Mouse (Mus musculus) lung, postnatal 4 days (tissue): ENCODE measurements around the gene Jak3.

Experiments used
- DNase-seq, 2 experiments: peaks; one replicate each; pipeline ENCODE4 v3.0.0; 2021

Jak3 gene

GRCm38 (mm10) chr8:71676020-71676741 lies at the start of gene Jak3:
Jak3 (plus strand) TSS chr8:71676296.
- peak; percentile 68 to 72 for DNase-seq

DNA sequence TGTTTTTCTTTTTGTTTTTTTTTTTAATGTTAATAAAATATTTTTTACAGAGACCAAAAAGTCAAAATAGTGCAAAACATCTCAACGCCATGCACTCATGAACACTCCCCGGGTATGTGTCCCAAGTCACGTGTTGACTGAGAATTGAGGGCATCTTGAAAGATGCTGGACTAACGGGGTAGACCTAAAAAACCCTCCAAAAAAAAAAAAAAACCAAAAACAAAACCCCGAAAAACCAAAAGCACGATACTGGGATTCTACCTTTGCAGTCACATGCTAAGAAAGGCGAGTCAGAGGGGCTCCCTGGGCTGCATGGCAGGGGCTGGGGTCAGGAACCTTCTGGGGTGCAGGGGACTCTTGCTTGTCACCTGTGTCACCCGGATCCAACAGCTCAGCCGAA lies 49.3 kb upstream of the Jak3 start:
- DNase-seq = no peak

- DNase-seq = peak; percentile 44 to 54
These were observed 48.6 kb upstream of the Jak3 start for GRCm38 (mm10) chr8:71627265-71628099.

DNA sequence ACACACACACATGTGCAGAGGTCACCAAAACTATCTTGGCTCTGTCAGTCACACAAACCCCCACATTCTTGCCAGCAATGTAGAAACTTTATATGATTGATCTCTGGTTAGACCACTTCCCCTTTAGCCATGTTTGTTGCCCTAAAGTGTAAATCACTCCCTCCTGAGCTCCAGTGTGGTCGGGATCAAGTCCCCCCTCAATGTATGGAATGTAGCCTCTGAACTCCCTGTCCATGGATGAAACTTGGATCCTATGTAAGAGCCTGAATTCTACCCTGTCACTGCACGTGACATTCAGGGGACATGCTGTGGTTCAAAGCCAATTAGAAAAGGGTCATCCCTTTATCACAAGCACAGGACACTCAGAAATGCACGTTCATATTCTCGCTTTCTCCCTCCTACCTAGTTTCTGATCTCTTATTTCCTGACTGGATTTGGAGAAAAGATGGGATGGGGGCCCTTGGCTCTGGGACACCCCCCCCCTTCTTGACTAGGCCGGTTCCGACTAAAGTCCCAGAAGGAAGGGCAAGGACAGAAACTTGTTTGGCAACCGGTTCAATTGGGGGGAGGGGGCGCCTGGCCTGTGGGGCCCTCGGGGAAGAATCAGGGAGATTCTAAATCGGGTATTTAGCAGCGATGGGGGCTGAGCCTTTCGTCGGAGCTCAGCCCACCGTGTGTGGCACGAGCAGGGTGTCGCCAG lies 47.5 kb upstream of the Jak3 start:
- peak in 1 of 2 experiments; percentile 13 for DNase-seq

- peak; percentile 97 for DNase-seq
These were observed 46.9 kb upstream of the Jak3 start for GRCm38 (mm10) chr8:71629096-71629697.

- DNase-seq = peak; percentile 57 to 69
These were observed 46.3 kb upstream of the Jak3 start for GRCm38 (mm10) chr8:71629781-71630212.

DNA sequence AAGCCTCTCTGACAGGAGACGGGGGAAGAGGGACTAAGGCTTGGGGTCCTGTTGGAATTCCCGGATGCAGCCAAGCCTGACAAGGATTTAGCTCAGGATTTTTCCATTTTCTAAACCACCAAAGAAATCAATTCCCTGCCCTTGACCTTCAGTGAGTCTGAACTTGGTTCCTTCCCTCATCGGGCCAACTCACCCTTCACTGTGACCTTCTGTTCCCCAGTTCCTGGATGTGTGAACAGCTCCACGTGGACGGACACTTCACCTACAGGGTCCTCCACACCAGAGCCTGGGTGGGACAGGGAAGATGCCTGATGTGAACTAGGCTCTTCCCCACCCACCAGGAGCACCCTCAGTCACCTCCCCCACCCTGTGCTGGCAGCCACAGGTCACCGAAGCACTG lies 45.3 kb upstream of the Jak3 start:
- DNase-seq = no peak

DNA sequence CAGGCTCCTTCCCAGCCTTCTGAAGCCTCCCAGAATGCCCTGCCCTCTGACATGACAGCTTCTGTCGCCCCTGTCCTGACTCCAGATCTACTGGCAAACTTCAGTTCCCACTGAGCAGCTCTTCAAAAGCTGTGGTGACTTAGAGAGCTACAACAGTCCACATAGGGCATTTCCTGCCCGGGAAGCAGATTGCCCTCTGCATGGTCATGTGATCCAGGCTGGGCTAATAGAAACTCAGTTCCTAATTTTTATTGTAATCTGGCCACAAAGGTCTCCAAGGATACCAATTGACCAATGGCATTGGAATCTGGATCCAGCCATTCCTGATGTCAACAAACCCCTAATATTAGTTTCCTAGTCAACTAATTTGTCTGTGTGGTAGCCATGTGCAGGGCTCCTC lies 44.2 kb upstream of the Jak3 start:
- no peak for DNase-seq

DNA sequence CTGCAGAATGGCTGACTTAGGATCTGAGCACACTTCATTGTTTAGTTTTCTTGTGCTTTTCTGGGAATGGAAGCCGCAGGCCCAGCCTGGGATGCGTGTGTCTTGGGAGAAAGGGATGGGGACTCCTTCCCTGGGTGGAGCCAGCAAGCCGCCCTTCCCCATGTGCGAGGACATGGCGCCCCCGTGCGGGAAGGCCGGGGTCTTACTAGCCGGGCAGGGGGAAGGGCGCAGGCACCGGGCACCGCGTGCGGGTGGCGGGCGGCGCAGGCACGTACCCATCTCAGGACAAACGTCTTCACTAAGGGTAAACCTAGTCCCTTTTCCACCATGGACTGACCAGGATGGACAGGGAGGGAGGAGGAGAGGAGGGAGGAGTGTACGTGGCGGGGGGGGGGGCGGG lies 42.9 kb upstream of the Jak3 start:
- DNase-seq = peak; percentile 66 to 80

DNA sequence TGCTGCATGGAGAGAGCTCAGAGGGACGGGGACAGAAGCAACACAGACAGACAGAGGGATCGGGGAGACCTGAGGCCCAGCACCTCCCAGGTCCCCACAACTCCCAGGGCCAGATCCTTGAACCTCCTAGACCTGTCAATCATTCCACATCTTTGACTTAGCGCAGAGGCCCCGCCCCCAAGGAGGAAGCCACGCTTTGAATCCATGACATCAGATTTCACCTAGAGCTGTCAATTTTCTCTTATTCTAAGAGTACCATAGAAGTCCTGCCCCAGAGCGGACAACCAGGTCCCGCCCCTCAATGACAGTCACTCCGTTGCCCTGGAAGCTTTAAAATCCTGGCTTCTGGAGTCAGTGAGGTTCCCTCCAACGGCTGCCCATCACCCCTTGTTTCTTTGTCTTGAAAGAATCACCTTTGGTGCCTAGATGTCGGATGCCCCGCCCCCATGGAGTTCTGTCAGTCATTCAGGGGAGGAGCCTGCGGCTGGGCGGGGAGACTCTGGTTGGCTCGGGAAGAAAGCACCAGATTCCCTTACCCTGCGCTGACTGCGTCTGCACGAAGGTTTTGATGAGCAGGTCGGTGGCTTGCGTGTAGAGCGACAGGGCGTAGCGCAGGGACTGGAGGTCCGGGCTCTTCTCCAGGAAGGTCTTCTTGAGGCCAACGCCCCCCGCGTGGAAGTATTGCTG lies 42.0 kb upstream of the Jak3 start:
- peak; percentile 54 to 69 for DNase-seq

- no peak for DNase-seq
These were observed 38.7 kb upstream of the Jak3 start for GRCm38 (mm10) chr8:71637149-71638095.

- DNase-seq = no peak
These were observed 37.8 kb upstream of the Jak3 start for GRCm38 (mm10) chr8:71638321-71638720.

- DNase-seq = no peak
These were observed 36.8 kb upstream of the Jak3 start for GRCm38 (mm10) chr8:71639318-71639717.

- DNase-seq = no peak
These were observed 30.6 kb upstream of the Jak3 start for GRCm38 (mm10) chr8:71645510-71645909.

GRCm38 (mm10) chr8:71654600-71654999 lies 21.5 kb upstream of the Jak3 start:
- peak in 1 of 2 experiments; percentile 51 for DNase-seq

- no peak for DNase-seq
These were observed 18.3 kb upstream of the Jak3 start for GRCm38 (mm10) chr8:71657816-71658215.

- DNase-seq = no peak
These were observed 17.5 kb upstream of the Jak3 start for GRCm38 (mm10) chr8:71658515-71659049.

DNA sequence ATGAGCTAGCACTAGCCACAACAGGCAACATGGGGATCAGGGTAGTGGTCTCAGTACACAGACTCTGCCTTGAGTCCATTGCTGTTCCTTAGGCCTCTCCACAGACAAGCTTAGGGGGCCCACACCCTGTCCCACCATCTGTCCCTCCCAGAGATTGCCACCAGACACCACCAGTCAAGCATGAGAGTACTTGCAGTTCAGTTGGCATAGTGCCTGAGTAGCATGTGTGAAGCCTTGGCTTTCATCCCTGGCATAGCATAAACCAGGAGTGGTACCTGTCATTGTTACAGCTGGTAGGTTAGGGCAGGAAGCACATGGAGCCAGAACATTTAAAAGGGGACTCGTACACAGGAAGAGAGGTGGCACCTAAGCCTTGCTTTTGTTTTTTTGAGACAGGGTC lies 16.3 kb upstream of the Jak3 start:
- DNase-seq = no peak

DNA sequence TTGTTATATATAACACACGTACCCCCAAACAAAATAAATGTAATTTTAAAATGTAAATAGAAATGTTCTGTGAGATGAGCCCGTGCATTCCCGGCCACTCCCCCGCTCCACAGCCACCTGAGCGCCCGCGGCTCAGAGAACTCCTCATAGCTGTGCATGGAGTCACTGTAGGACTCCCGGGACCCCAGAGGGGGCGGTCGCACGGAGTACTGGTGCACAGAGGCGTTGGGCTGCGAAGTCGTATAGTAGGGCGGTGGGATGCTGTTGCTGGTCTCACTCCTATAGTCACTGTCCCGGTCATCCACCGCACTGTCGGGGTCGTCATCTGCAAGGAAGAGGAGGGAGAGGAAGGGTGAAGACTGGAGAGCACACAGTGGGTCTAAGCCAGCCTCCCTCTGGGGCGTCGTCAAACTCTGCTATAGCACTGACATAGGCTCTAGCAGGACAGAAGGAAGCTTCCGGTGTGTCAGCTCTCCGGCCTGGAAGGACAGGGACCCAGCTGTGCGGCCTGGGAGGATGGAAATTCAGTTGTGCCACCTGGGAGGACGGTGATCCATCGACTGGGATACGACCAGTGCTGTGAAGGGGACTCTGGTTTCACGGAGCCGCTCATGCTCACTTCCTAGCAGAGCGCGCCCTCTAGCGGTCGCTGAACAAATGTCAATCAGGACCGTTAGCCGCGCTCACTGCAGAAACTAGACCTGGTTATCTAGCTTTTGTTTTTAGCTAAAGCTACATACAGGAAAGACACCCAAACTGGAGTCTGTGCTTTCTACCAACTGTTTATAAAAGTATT lies 15.6 kb upstream of the Jak3 start:
- peak; percentile 80 to 89 for DNase-seq
